Mouse (Mus musculus) spleen, adult 12 weeks (tissue): ENCODE measurements around the gene Usp50.

Experiments used
- DNase-seq: peaks from one replicate; pipeline ENCODE4 v3.0.0; 2022; ENCODE audit warnings: low spot score

The Usp50 gene

GRCm38 (mm10) chr2:126783370-126783769 lies at the start of gene Usp50:
TSS of gene Usp50 (minus strand) at chr2:126783470.
- DNase-seq = no peak

GRCm38 (mm10) chr2:126817414-126817813 lies 34.1 kb upstream of the Usp50 start:
- no peak for DNase-seq

GRCm38 (mm10) chr2:126816644-126817347 lies 33.5 kb upstream of the Usp50 start:
- no peak for DNase-seq

- DNase-seq = no peak
Measured at GRCm38 (mm10) chr2:126815822-126816221, 32.6 kb upstream of the Usp50 start.

DNA sequence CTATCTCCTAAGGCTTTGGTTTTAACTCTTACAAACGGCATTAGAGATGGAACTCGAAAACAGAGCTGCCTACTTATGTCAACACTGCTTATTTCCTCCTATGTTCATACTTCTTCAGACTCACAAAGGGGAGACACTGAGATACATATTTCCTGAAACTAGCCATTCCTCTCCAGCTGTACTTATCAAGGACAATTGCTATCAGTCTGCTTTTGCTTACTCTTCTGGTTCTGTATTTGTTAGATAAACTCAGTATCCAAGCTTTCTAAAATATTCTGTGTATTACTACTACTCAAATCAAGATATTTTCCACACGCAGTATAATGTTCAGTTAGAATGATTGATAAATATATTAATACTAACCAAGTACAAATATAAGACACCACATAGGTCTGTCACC lies 18.7 kb upstream of the Usp50 start:
- no peak for DNase-seq

- DNase-seq = no peak
Measured at GRCm38 (mm10) chr2:126798455-126798854, 15.2 kb upstream of the Usp50 start.

DNA sequence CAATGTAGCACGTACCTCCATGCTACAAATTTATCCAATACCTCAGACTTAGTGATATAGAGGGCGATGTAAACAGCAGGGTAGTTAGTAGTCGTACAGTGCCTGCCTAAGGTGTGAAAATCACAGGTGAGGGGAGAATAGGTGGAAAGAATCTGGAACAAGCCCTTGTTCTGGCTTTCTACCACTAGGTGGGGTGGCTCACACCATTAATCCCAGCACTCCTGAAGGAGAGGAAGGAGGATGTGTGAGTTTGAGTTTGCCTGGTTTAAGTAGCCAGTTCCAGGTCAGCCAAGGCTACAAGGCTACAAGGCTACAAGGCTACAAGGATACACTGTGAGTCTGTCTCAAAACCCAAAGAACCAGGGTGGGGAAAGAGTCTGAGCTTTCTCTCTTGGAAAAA lies 12.4 kb upstream of the Usp50 start:
- DNase-seq = no peak

GRCm38 (mm10) chr2:126792611-126793010 lies 9.3 kb upstream of the Usp50 start:
- no peak for DNase-seq

GRCm38 (mm10) chr2:126787721-126788342 lies 4.6 kb upstream of the Usp50 start:
- no peak for DNase-seq

DNA sequence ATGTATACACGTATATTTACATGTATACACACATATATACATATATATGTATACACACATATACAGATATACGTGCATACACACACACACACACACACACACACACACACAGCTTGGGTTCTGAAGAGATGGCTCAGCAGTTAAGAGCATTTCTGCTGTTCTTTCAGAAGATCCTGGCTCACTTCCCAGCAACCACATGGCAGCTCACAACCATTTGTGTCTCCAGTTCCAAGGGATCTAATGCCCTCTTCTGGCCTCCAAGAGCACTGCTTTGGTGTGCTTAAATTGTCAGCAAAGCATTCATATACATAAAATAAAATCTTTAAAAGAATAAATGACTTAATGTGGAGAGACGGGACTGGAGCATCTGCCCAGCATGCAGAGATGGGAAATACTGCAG lies 837 bp downstream of the Usp50 start:
- DNase-seq = no peak

DNA sequence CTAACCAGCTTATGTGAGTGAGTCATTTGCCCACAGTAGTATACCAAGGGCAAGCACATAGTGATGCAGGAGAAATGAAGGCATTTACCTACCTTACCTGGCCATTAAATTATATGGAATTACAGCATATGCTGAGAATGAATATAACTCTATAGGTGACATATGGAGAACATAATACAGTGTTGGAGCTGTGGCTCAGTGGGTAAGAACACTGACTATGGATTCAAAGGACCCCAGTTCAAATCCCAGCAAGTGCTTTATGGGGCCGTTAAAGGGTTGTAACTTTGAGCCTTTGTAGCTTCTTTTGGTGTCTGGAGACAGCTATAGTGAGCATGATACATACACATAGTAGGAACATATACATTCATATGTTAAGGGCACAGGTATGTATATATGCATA lies 1.8 kb downstream of the Usp50 start:
- DNase-seq = no peak

DNA sequence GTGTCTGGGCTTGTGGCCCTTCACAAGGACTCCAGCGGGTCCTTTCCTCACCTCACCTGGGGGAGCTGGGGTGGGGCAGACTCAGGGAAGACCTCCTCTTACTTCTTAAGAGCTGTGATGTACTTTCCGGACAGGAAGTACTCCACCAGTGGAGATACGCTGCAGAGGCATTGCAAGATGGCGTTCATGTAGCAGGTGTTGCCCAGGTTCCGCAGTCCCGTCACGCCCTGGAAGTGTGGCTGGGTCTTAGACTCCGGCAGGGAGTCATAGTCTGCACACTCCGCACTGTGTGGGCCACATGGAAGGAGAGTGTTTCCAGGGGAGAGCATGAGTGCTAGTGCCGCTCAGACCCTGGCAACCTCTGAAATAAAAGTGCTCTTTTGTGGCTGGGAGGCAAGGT lies 3.0 kb downstream of the Usp50 start:
- no peak for DNase-seq

GRCm38 (mm10) chr2:126778806-126779205 lies 4.5 kb downstream of the Usp50 start:
- no peak for DNase-seq

- DNase-seq = no peak
Measured at GRCm38 (mm10) chr2:126776416-126776815, 6.9 kb downstream of the Usp50 start.

- DNase-seq = no peak
Measured at GRCm38 (mm10) chr2:126775951-126776350, 7.3 kb downstream of the Usp50 start.

DNA sequence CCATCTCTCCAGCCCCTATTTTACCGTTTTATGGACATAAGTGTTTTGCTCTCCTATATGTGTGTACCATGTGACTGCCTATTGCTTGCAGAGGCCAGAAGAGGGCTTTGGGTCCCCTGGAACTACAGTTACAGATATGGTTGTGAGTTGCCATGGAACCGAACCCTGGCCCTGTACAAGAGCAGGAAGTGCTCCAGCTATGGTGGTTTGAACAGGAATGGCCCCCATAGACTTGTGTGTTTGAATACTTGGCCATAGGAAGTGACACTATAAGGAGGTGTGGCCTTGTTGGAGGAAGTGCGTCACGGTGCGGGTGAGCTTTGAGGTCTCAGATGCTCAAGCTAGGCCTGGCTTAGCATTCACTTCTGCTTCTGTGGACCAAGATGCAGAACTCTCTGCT lies 11.1 kb downstream of the Usp50 start:
- no peak for DNase-seq

DNA sequence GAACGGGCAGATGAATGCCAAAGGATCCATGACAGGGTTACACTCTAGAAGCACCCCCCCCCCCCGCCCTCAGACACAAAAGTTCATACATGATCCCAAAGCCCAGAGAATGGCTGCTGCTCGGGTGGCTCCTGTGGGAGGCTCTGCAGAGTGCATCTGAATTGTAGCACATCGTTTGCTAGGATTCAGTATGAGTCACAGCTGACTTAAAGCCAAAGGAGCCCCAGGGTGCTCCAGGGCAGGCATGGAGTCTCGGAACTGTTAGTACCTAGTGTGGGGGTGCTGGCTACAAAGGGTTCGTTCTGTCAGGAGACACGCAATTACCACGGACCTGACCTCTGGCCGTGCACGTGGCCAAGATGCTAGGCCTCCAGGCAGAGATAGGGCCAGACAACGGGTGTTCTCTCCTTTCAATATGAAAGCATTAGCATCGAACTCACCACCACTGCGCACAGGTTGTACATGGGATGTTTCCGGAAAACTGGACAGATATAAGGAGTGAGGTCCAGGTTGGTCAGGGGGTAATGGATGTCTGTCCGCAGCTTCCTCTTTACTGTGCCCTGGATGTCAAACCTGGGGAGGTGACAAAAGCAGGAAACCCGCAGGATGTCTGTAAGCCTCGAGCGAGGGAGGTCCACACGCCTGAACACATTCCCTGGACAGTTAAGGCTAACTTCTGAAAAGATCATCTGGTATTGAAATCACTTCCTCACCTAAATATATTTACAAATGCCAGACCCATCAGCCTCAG lies 13.7 kb downstream of the Usp50 start:
- DNase-seq = no peak

GRCm38 (mm10) chr2:126768194-126768593 lies 15.1 kb downstream of the Usp50 start:
- DNase-seq = no peak

- DNase-seq = no peak
Measured at GRCm38 (mm10) chr2:126767599-126767998, 15.7 kb downstream of the Usp50 start.

GRCm38 (mm10) chr2:126765867-126766582 lies 17.2 kb downstream of the Usp50 start:
- DNase-seq = no peak

- no peak for DNase-seq
Measured at GRCm38 (mm10) chr2:126759351-126759750, 23.9 kb downstream of the Usp50 start.

DNA sequence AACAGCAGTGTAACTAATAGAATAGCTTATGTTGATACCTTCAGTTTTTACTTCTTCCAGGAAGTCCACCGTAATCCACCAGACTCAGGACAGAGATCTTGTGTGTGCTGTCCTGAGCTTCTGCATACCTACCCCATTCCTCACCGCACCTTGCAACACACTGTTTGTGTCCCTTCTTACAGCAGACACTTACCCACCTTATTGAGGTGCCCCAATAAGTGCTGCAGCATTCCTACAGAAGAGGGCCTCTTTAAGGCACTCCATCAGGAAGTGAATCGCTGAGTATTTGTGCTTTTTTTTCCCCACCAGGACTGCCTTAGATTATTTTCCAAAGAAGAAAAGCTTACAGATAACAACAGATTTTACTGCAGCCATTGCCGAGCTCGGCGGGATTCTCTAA lies 27.6 kb downstream of the Usp50 start:
- no peak for DNase-seq

- no peak for DNase-seq
Measured at GRCm38 (mm10) chr2:126743389-126743788, 39.9 kb downstream of the Usp50 start.
